Mouse (Mus musculus): Measurements from ENCODE around the gene Sgsm3. TPM values are rescaled to one million over a fixed set of nuclear protein-coding genes. Genes with fewer than 3 reads are reported as not detected.

Sgsm3 gene
- polyA plus RNA-seq, 1 experiment from 2014 or later = 29.2 TPM

DNA sequence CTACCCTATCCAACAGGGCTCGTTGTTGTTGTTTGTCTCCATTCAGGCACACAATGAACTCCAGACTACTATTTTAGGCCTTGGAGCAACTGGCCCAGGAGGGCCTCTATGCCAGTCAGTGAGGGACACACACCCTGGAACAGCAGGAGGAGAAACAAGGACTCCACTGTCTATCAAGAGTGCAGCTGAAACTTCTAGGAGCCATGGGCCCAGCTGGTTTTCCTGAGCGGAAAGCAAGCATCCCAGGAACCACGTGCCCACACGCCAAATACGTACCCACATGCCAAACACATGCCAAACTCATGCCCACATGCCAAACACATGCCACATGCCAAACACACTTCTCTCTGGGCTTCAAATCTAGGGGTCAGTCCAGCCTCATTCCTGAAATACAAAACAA lies 60.9 kb downstream of the Sgsm3 start:
- no peaks in the 10 kb centered on the region for H3K27me3 ChIP-seq (ENCODE audit: control insufficient read depth, insufficient read depth, low read length)
- peaks cover 14% of the 10 kb centered on the region; the same call in 1 of the 2 replicates for H3K4me1 ChIP-seq (ENCODE audit: control insufficient read depth, insufficient read depth, low read length)
- no peak overlapping the region for H3K9ac ChIP-seq (replicated peaks; ENCODE audit: low read depth, low read length)
- ATAC-seq (ENCODE audit: insufficient number of reproducible peaks, insufficient read depth, low FRiP score, low read depth) = no peak
- no peak overlapping the region for H3K4me3 ChIP-seq (ENCODE audit: low read depth, low read length)
- H3K4me2 ChIP-seq (replicated peaks; ENCODE audit: low read depth, low read length) = no peak overlapping the region
- no peaks in the 10 kb centered on the region for H3K36me3 ChIP-seq (ENCODE audit: control insufficient read depth, insufficient read depth, low read length)
- WGBS = 80% methylated on average over 5 of the region's 5 CpGs
- H3K9me3 ChIP-seq (ENCODE audit: control insufficient read depth, low read depth, low read length) = no peaks in the 10 kb centered on the region
- no peak overlapping the region for H3K27ac ChIP-seq (ENCODE audit: low read length)

DNA sequence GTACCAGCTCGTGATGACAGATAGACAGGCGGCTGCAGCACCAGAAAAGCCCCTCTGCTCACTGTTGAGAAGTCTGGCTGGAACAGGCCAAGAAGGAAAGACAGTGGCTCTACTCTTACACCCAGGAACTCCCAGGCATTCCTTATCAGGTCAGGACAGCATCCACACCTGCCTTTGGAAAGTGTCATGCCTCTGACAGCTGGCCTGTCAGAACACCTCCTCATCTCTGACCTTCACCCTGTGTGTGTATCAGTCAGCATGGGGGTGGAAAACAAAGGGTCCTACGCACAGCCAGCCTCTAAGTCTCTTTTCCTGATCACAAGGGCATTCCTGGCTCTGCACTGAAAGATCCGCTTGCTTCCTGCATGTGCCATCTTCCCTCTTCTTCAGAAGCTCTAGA lies 64.2 kb downstream of the Sgsm3 start:
- H3K4me1 ChIP-seq (ENCODE audit: control insufficient read depth, insufficient read depth, low read length) = no peaks in the 10 kb centered on the region
- H3K9ac ChIP-seq (replicated peaks; ENCODE audit: low read depth, low read length) = no peak overlapping the region
- H3K4me3 ChIP-seq (ENCODE audit: low read depth, low read length) = no peak overlapping the region
- no peak for ATAC-seq (ENCODE audit: insufficient number of reproducible peaks, insufficient read depth, low FRiP score, low read depth)
- 70% methylated on average over 4 of the region's 4 CpGs for WGBS
- no peaks in the 10 kb centered on the region for H3K27me3 ChIP-seq (ENCODE audit: control insufficient read depth, insufficient read depth, low read length)
- no peak overlapping the region for H3K27ac ChIP-seq (ENCODE audit: low read length)
- no peaks in the 10 kb centered on the region for H3K9me3 ChIP-seq (ENCODE audit: control insufficient read depth, low read depth, low read length)
- H3K4me2 ChIP-seq (replicated peaks; ENCODE audit: low read depth, low read length) = no peak overlapping the region
- H3K36me3 ChIP-seq (ENCODE audit: control insufficient read depth, insufficient read depth, low read length) = peaks cover 8% of the 10 kb centered on the region; the same call in 1 of the 2 replicates

DNA sequence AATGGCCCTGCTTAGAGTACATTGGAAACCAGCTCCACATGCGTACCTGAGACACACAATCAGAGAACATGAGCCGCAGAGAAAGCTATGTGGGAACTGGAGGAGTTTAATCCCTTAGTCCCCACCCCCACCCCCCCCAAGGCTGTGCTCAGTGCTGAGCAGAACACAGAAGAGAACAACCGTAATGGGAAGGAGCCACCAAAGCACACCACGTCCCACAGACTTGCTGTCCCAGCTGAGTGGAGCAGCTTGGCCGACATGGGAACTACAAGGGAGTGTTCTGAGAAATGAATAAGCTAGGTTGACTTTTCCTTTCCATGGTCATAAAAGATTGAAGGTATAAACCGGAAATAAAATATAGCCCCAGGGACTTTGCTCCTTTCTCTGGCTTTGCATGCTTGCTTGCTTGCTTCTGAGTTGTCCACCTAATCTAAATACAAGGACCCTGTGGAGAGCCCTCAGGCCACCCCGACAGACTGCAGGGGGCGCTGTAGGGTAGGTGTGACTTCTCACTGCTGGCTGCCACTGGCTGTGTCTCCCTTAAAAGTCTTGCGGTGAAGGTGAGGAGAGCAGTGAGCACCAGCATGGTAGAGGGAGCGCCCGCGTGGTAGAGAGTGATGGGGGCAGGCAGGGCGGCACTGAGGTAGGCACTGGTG lies 64.8 kb downstream of the Sgsm3 start:
- no peak for ATAC-seq (ENCODE audit: insufficient number of reproducible peaks, insufficient read depth, low FRiP score, low read depth)
- Histone ChIP-seq H3K36me3 (ENCODE audit: control insufficient read depth, insufficient read depth, low read length) (peaks cover 8% of the 10 kb centered on the region; the same call in 1 of the 2 replicates), H3K4me1 (ENCODE audit: control insufficient read depth, insufficient read depth, low read length) (no peaks in the 10 kb centered on the region), H3K4me2 (replicated peaks; ENCODE audit: low read depth, low read length) (no peak overlapping the region), H3K27ac (ENCODE audit: low read length) (no peak overlapping the region), H3K27me3 (ENCODE audit: control insufficient read depth, insufficient read depth, low read length) (no peaks in the 10 kb centered on the region), H3K9ac (replicated peaks; ENCODE audit: low read depth, low read length) (no peak overlapping the region), H3K9me3 (ENCODE audit: control insufficient read depth, low read depth, low read length) (no peaks in the 10 kb centered on the region), H3K4me3 (ENCODE audit: low read depth, low read length) (no peak overlapping the region)
- WGBS = 64% methylated on average over 13 of the region's 13 CpGs

DNA sequence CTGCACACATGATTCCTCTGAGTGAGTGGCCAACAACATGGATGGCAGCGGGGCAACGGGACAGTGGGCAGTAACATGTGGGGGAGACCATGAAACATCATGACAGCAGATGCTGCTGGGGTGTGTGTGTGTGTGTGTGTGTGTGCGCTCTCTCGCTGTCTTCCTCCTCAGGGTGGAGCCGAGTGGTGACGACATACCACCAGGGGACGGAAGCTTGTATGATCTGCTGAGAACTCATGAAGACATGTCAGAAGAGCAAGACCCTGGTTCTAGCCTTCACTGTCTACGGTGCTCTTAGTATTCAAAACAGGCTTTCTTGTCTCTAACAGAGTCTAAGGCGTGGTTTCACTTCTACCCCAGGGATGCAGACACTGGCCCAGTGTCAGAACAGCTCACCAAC lies 66.9 kb downstream of the Sgsm3 start:
- H3K9ac ChIP-seq (replicated peaks; ENCODE audit: low read depth, low read length) = no peak overlapping the region
- no peaks in the 10 kb centered on the region for H3K27me3 ChIP-seq (ENCODE audit: control insufficient read depth, insufficient read depth, low read length)
- no peak overlapping the region for H3K4me2 ChIP-seq (replicated peaks; ENCODE audit: low read depth, low read length)
- peaks cover 8% of the 10 kb centered on the region; the same call in 1 of the 2 replicates for H3K36me3 ChIP-seq (ENCODE audit: control insufficient read depth, insufficient read depth, low read length)
- H3K4me3 ChIP-seq (ENCODE audit: low read depth, low read length) = no peak overlapping the region
- no peaks in the 10 kb centered on the region for H3K4me1 ChIP-seq (ENCODE audit: control insufficient read depth, insufficient read depth, low read length)
- WGBS = 94% methylated on average over 9 of the region's 9 CpGs
- no peaks in the 10 kb centered on the region for H3K9me3 ChIP-seq (ENCODE audit: control insufficient read depth, low read depth, low read length)
- H3K27ac ChIP-seq (ENCODE audit: low read length) = no peak overlapping the region
- no peak for ATAC-seq (ENCODE audit: insufficient number of reproducible peaks, insufficient read depth, low FRiP score, low read depth)

DNA sequence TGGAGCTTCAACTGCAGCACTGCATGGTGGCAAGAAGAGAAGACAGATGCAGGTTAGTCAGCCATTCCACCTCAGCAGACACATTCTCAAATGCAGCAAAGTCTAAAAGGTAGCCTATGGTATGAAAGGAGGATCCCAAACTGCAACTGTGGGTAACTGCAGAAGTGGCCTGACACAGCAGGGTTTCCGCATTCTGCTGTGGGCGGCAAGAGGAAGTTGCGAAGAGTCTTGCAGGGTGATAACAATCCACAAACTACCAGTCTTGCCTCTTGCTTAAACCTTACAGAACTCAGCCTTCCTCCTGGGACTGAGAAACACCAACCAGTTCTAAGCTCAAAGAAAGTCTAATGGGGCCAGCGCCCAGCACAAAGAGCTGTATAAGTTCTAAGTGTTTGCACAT lies 67.8 kb downstream of the Sgsm3 start:
- H3K4me2 ChIP-seq (replicated peaks; ENCODE audit: low read depth, low read length) = no peak overlapping the region
- no peaks in the 10 kb centered on the region for H3K4me1 ChIP-seq (ENCODE audit: control insufficient read depth, insufficient read depth, low read length)
- WGBS = 88% methylated on average over 4 of the region's 4 CpGs
- H3K9ac ChIP-seq (replicated peaks; ENCODE audit: low read depth, low read length) = no peak overlapping the region
- H3K9me3 ChIP-seq (ENCODE audit: control insufficient read depth, low read depth, low read length) = no peaks in the 10 kb centered on the region
- H3K36me3 ChIP-seq (ENCODE audit: control insufficient read depth, insufficient read depth, low read length) = peaks cover 8% of the 10 kb centered on the region; the same call in 1 of the 2 replicates
- H3K27me3 ChIP-seq (ENCODE audit: control insufficient read depth, insufficient read depth, low read length) = no peaks in the 10 kb centered on the region
- no peak for ATAC-seq (ENCODE audit: insufficient number of reproducible peaks, insufficient read depth, low FRiP score, low read depth)
- H3K27ac ChIP-seq (ENCODE audit: low read length) = no peak overlapping the region
- no peak overlapping the region for H3K4me3 ChIP-seq (ENCODE audit: low read depth, low read length)

DNA sequence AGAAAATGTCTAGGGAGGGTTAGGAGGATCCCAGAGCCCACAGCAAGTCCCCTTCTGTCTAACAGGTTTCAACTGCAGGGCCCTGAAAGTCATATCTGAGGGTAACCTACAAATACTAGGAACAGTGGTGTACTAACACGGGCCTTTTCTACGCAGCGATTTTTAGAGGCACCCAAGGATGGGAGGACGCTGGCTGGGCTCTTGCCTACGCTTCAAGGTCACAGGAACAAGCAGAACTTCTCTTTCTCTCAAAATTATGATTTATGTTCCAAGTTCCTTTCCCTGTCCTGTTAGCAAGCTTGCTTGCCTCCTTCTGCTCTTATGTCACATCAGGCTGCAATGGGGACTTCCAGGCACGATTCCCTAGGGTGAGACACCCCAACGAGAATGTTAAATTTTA lies 68.5 kb downstream of the Sgsm3 start:
- Histone ChIP-seq H3K27me3 (ENCODE audit: control insufficient read depth, insufficient read depth, low read length) (no peaks in the 10 kb centered on the region), H3K4me2 (replicated peaks; ENCODE audit: low read depth, low read length) (no peak overlapping the region), H3K36me3 (ENCODE audit: control insufficient read depth, insufficient read depth, low read length) (peaks cover 8% of the 10 kb centered on the region; the same call in 1 of the 2 replicates), H3K9ac (replicated peaks; ENCODE audit: low read depth, low read length) (no peak overlapping the region), H3K9me3 (ENCODE audit: control insufficient read depth, low read depth, low read length) (no peaks in the 10 kb centered on the region), H3K4me3 (ENCODE audit: low read depth, low read length) (no peak overlapping the region), H3K4me1 (ENCODE audit: control insufficient read depth, insufficient read depth, low read length) (0 out of 2 replicates have a peak, but pooled peaks cover 3% of the 10 kb centered on the region), H3K27ac (ENCODE audit: low read length) (no peak overlapping the region)
- ATAC-seq (ENCODE audit: insufficient number of reproducible peaks, insufficient read depth, low FRiP score, low read depth) = no peak
- WGBS = 85% methylated on average over 7 of the region's 7 CpGs

DNA sequence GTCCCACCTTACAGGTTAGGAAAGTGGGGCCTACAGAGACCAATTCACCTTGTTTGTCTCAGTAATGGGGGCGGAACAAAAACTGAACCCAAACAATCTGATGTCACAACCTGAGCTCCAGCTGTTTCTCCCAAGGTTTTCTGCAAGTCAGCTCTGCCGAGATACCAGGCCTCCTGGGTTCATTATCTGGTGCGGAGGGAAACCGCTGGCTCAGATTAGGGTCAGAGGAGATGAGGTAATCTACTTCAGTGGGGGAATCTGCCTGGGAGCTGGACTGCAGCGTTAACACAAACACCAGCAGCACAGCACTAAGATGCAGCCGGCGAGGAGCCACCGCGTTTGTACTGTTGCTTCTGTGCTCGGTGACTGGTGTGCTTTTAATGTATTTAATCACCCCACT lies 69.9 kb downstream of the Sgsm3 start:
- no peaks in the 10 kb centered on the region for H3K9me3 ChIP-seq (ENCODE audit: control insufficient read depth, low read depth, low read length)

DNA sequence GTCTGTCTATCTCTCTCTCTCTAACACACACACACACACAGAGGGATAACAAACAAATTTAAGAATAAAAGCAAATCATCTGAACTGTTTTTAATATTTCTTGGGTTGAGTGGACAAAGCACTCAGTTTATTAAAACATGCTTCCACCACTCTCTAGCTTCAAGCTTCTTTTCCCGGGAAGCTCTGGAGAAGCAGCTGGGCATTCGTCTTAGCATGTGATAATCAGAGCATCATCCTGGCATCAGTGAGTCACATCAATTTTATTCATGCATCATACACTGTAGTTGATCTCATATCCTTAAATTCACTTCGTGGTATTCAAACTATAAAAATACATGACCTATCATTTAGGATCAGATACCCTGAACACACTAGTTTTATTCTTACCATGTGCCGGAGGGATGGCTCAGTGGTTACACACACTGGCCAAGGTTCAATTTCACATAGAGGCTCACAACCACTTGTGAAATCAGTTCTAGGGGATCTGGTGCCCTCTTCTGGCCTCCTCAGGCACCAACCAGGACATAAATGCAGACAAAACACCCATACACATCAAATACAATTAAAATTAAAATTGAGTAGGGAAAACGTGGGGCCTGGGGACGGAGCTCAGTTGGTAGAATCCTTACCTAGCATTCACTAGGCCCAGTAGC lies 72.0 kb downstream of the Sgsm3 start:
- no peaks in the 10 kb centered on the region for H3K9me3 ChIP-seq (ENCODE audit: control insufficient read depth, low read depth, low read length)
- no peaks in the 10 kb centered on the region for H3K27me3 ChIP-seq (ENCODE audit: control insufficient read depth, insufficient read depth, low read length)
- no peak overlapping the region for H3K27ac ChIP-seq (ENCODE audit: low read length)
- peaks cover 6% of the 10 kb centered on the region; the same call in 1 of the 2 replicates for H3K36me3 ChIP-seq (ENCODE audit: control insufficient read depth, insufficient read depth, low read length)
- no peak overlapping the region for H3K9ac ChIP-seq (replicated peaks; ENCODE audit: low read depth, low read length)
- no peak overlapping the region for H3K4me3 ChIP-seq (ENCODE audit: low read depth, low read length)
- 0 out of 2 replicates have a peak, but pooled peaks cover 3% of the 10 kb centered on the region for H3K4me1 ChIP-seq (ENCODE audit: control insufficient read depth, insufficient read depth, low read length)
- H3K4me2 ChIP-seq (replicated peaks; ENCODE audit: low read depth, low read length) = no peak overlapping the region
- no peak for ATAC-seq (ENCODE audit: insufficient number of reproducible peaks, insufficient read depth, low FRiP score, low read depth)
- 75% methylated on average over 6 of the region's 6 CpGs for WGBS

More for the DNA sequence above, 69.9 kb downstream of the Sgsm3 start:
- Histone ChIP-seq H3K4me3 (ENCODE audit: low read depth, low read length) (no peak overlapping the region), H3K36me3 (ENCODE audit: control insufficient read depth, insufficient read depth, low read length) (peaks cover 8% of the 10 kb centered on the region; the same call in 1 of the 2 replicates), H3K4me1 (ENCODE audit: control insufficient read depth, insufficient read depth, low read length) (0 out of 2 replicates have a peak, but pooled peaks cover 3% of the 10 kb centered on the region), H3K9ac (replicated peaks; ENCODE audit: low read depth, low read length) (no peak overlapping the region), H3K27ac (ENCODE audit: low read length) (no peak overlapping the region), H3K4me2 (replicated peaks; ENCODE audit: low read depth, low read length) (no peak overlapping the region), H3K27me3 (ENCODE audit: control insufficient read depth, insufficient read depth, low read length) (no peaks in the 10 kb centered on the region)
- 44% methylated on average over 10 of the region's 10 CpGs for WGBS
- no peak for ATAC-seq (ENCODE audit: insufficient number of reproducible peaks, insufficient read depth, low FRiP score, low read depth)

Measured in stomach, embryonic 14.5 days (tissue).